Mouse (Mus musculus): ENCODE data around the gene Uqcr11. TPM values are rescaled to one million over a fixed set of nuclear protein-coding genes. Genes with fewer than 3 reads are reported as not detected.

Gene Uqcr11
- polyA plus RNA-seq, 1 experiment from 2014 or later, result 1,492 TPM

DNA sequence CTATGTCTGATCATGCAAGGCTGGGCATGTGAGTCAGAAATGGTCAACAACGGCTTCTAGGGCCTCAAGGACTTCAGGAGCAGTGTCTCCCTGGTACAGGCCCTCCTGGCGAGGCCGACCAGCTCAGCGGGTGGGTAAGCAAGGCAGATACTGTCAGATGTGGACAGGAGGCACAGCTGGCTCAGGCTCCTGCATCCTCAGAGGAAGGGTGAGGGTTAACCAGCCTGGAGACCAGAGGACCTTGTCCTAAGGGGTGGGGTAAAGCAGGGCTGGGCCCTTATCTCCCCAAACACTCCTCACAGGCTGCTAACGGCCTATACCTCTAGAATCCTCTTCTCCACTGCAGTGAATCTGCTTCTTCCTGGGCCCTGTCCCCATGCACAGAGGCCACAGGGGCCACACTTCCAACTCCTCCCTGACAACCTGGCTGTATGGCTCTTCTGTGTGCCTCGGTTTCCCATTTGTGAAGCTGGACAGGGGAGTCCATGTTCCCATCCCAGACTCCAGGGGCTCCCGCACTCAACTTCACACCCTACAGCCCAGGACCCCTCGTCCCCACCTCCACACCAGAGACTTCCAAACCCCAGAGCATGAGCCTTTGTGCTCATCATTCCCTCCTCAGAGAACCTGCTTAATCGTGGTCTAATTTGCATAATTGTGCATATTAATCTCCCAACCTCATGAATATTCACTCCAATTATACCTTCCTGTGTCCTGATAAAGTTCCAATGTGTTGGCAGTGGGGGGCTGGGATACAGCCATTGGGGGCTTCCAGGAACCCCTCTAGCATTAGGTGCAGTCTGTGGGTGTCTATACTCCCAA is 15.2 kb upstream of the Uqcr11 start:
- peaks cover 5% of the 10 kb centered on the region for H3K9me3 ChIP-seq (replicated peaks; ENCODE audit: control insufficient read depth, low read length)
- no peak overlapping the region for H3K27ac ChIP-seq (ENCODE audit: low read length)
- H3K4me3 ChIP-seq (ENCODE audit: low read length), result no peak overlapping the region
- H3K4me2 ChIP-seq (ENCODE audit: low read depth, low read length), result no peak overlapping the region
- H3K4me1 ChIP-seq (ENCODE audit: control insufficient read depth, insufficient read depth, low read length), result peaks cover 14% of the 10 kb centered on the region
- no peak overlapping the region for H3K9ac ChIP-seq (ENCODE audit: low read length)
- ATAC-seq (replicated peaks; ENCODE audit: extremely low read depth, insufficient read depth, low FRiP score), result no peak
- H3K36me3 ChIP-seq (ENCODE audit: control insufficient read depth, insufficient read depth), result peaks cover 65% of the 10 kb centered on the region
- no peaks in the 10 kb centered on the region for H3K27me3 ChIP-seq (ENCODE audit: control insufficient read depth, insufficient read depth, low read length)
- WGBS, result 86% methylated on average over 9 of the region's 9 CpGs

DNA sequence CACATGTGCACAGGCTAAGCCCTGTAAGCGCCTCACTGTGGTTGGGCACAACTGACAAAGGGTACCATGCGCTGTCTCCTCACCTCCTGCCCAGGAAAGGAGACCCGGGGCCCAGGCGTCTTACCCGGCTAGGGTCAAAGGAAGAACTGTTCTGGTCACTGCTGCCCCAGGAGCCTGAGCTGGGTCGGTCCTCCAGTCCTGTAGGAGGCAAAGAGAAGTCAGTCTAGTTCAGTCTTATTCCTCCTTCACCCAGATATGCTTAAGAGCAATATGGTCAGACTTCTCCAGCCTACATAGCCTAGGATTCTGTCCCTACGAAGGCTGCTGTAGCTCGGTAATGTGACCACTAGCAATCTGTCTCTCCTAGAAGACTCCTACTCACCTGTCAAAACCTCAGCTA is 14.6 kb upstream of the Uqcr11 start:
- no peak overlapping the region for H3K4me2 ChIP-seq (ENCODE audit: low read depth, low read length)

DNA sequence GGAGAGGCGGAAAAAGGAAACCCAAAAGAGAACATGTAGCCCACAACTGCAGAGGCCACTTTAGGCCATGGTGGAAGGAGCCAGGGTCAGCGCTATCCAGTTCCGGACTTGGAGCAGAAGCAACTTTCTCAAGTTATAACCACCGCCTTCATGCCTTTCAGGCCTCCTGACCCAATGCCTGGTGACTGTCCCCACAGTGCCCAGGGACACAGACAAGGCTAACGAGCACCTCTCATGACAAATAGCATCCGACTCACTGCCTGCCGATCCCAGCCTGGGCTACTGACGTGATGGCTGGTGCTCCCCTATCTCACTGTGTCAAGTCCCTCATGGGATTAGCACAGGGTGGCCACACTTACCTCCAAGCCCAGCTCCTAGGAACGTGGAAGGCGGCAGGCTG is 14.1 kb upstream of the Uqcr11 start:
- Histone ChIP-seq H3K4me2 (ENCODE audit: low read depth, low read length) (no peak overlapping the region), H3K4me1 (ENCODE audit: control insufficient read depth, insufficient read depth, low read length) (peaks cover 14% of the 10 kb centered on the region), H3K9me3 (replicated peaks; ENCODE audit: control insufficient read depth, low read length) (peaks cover 5% of the 10 kb centered on the region), H3K9ac (ENCODE audit: low read length) (no peak overlapping the region), H3K27me3 (ENCODE audit: control insufficient read depth, insufficient read depth, low read length) (no peaks in the 10 kb centered on the region), H3K27ac (ENCODE audit: low read length) (no peak overlapping the region), H3K4me3 (ENCODE audit: low read length) (no peak overlapping the region), H3K36me3 (ENCODE audit: control insufficient read depth, insufficient read depth) (peaks cover 65% of the 10 kb centered on the region)
- WGBS, result 94% methylated on average over 10 of the region's 10 CpGs
- ATAC-seq (replicated peaks; ENCODE audit: extremely low read depth, insufficient read depth, low FRiP score), result no peak

More for the DNA sequence above, 14.6 kb upstream of the Uqcr11 start:
- no peak for ATAC-seq (replicated peaks; ENCODE audit: extremely low read depth, insufficient read depth, low FRiP score)
- Histone ChIP-seq H3K9ac (ENCODE audit: low read length) (no peak overlapping the region), H3K36me3 (ENCODE audit: control insufficient read depth, insufficient read depth) (peaks cover 65% of the 10 kb centered on the region), H3K27ac (ENCODE audit: low read length) (no peak overlapping the region), H3K9me3 (replicated peaks; ENCODE audit: control insufficient read depth, low read length) (peaks cover 5% of the 10 kb centered on the region), H3K4me1 (ENCODE audit: control insufficient read depth, insufficient read depth, low read length) (peaks cover 14% of the 10 kb centered on the region), H3K27me3 (ENCODE audit: control insufficient read depth, insufficient read depth, low read length) (no peaks in the 10 kb centered on the region), H3K4me3 (ENCODE audit: low read length) (no peak overlapping the region)
- 89% methylated on average over 8 of the region's 8 CpGs for WGBS

DNA sequence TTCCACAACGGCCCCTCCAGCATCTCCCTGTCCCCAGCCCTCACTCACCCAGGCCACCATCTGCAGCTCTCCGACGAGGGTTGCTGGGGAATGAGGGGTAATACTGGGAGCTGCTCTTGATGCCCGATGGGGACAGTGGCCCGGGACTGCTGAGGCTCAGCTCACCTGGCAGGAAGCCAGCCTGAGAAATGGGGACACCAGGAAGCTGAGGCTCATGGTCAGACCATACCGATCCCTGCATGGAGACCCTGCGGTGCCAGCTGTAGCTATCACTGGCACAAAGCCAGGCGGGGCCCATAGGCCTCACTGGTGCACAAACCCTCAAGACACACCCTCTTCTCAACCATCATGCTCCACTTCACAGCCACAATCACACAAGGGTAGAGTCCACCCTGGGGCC is 12.8 kb upstream of the Uqcr11 start:
- H3K9ac ChIP-seq (ENCODE audit: low read length), result no peak overlapping the region
- no peak overlapping the region for H3K4me3 ChIP-seq (ENCODE audit: low read length)
- H3K4me1 ChIP-seq (ENCODE audit: control insufficient read depth, insufficient read depth, low read length), result peaks cover 14% of the 10 kb centered on the region

DNA sequence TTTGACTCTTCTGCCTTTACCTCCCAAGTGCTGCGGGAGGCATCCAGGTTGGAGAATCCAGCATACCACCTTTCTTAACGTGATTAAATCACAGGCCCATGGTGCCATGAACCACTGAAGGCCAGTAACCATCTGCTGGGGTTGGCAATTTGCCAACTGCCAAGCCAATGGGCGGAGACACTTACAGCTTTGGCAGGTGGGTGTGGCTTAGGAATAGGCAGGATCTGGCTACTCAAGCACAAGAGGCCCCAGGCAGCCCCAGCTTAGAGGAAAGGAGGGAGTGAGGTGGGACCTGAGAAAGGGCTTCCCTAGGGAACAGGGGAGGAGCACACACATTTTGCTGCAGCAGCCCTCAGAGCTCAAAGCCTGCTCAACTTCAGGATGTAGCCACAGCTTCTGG is 11.7 kb upstream of the Uqcr11 start:
- WGBS, result 61% methylated on average over 3 of the region's 3 CpGs
- peaks cover 14% of the 10 kb centered on the region for H3K4me1 ChIP-seq (ENCODE audit: control insufficient read depth, insufficient read depth, low read length)
- no peaks in the 10 kb centered on the region for H3K9me3 ChIP-seq (replicated peaks; ENCODE audit: control insufficient read depth, low read length)
- no peak for ATAC-seq (replicated peaks; ENCODE audit: extremely low read depth, insufficient read depth, low FRiP score)
- H3K4me3 ChIP-seq (ENCODE audit: low read length), result no peak overlapping the region
- H3K27ac ChIP-seq (ENCODE audit: low read length), result no peak overlapping the region
- H3K4me2 ChIP-seq (ENCODE audit: low read depth, low read length), result no peak overlapping the region
- H3K9ac ChIP-seq (ENCODE audit: low read length), result no peak overlapping the region
- peaks cover 62% of the 10 kb centered on the region for H3K36me3 ChIP-seq (ENCODE audit: control insufficient read depth, insufficient read depth)
- no peaks in the 10 kb centered on the region for H3K27me3 ChIP-seq (ENCODE audit: control insufficient read depth, insufficient read depth, low read length)

More for the DNA sequence above, 12.8 kb upstream of the Uqcr11 start:
- no peaks in the 10 kb centered on the region for H3K27me3 ChIP-seq (ENCODE audit: control insufficient read depth, insufficient read depth, low read length)
- H3K9me3 ChIP-seq (replicated peaks; ENCODE audit: control insufficient read depth, low read length), result no peaks in the 10 kb centered on the region
- peaks cover 63% of the 10 kb centered on the region for H3K36me3 ChIP-seq (ENCODE audit: control insufficient read depth, insufficient read depth)
- no peak for ATAC-seq (replicated peaks; ENCODE audit: extremely low read depth, insufficient read depth, low FRiP score)
- 64% methylated on average over 8 of the region's 8 CpGs for WGBS
- H3K27ac ChIP-seq (ENCODE audit: low read length), result no peak overlapping the region
- H3K4me2 ChIP-seq (ENCODE audit: low read depth, low read length), result no peak overlapping the region

DNA sequence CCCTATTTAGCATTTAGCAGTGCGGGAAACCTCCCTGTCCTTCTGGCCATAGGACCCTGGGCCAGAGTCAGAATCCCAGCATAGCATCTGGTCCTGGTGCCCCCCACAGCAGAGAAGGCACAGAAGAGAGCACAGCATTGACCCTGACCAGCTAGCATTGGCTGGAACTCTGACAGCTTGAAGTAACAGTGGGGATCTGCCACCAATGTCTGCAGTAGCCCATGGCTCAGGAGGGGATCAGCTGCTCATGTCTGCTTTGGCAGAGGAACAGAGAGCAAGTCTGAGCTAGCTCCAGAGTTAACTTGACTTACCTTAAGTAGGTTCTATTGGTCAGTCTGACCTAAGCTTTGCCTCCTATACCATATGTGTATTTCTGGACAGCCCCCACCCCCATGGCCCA is 11.2 kb upstream of the Uqcr11 start:
- Histone ChIP-seq H3K9ac (ENCODE audit: low read length) (no peak overlapping the region), H3K4me2 (ENCODE audit: low read depth, low read length) (no peak overlapping the region), H3K27ac (ENCODE audit: low read length) (no peak overlapping the region), H3K27me3 (ENCODE audit: control insufficient read depth, insufficient read depth, low read length) (no peaks in the 10 kb centered on the region), H3K4me3 (ENCODE audit: low read length) (no peak overlapping the region), H3K4me1 (ENCODE audit: control insufficient read depth, insufficient read depth, low read length) (peaks cover 17% of the 10 kb centered on the region), H3K36me3 (ENCODE audit: control insufficient read depth, insufficient read depth) (peaks cover 65% of the 10 kb centered on the region), H3K9me3 (replicated peaks; ENCODE audit: control insufficient read depth, low read length) (no peaks in the 10 kb centered on the region)
- no peak for ATAC-seq (replicated peaks; ENCODE audit: extremely low read depth, insufficient read depth, low FRiP score)
- 96% methylated on average over 1 of the region's 1 CpGs for WGBS

DNA sequence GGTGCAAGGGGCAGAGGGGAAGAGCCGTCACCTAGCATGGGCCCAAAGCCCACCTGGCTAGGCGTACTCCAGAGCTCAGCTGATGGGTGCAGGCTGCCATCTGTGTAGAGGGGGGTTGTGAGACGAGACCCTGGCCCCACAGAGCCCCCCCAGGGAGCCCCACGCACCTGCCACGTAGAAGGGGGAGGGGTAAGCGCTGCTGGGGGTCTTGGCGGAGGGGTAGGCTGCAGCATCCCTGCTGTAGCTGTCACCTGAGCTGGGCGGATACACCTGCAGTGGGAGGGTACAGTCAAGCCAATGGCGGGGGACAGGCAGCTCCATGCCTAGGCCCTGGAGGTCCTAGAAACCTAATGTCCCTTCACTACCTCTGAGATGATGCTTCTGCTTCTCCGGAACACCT is 10.7 kb upstream of the Uqcr11 start:
- H3K36me3 ChIP-seq (ENCODE audit: control insufficient read depth, insufficient read depth), result peaks cover 69% of the 10 kb centered on the region
- no peaks in the 10 kb centered on the region for H3K9me3 ChIP-seq (replicated peaks; ENCODE audit: control insufficient read depth, low read length)
- WGBS, result 93% methylated on average over 10 of the region's 10 CpGs

DNA sequence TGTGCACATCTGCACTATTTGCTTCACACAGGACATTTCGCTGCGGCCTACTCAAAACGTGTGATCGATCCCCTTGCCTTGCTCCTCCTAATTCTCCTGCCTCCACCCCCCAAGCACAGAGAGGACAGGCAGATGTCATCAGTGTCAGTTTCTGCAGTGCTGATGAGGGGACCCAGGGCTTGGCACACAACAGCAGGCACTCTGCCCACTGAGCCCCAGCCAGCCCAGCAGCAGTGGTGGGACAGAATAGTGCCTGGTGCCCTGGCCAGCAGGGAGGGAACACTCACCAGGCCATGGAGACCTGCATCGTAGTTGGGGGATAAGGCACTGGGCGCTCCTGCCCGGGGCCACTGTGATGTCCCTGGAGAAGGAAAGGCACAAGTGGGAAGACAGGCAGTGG is 8.9 kb upstream of the Uqcr11 start:
- Histone ChIP-seq H3K9ac (ENCODE audit: low read length) (no peak overlapping the region), H3K4me2 (ENCODE audit: low read depth, low read length) (no peak overlapping the region), H3K27ac (ENCODE audit: low read length) (no peak overlapping the region), H3K27me3 (ENCODE audit: control insufficient read depth, insufficient read depth, low read length) (no peaks in the 10 kb centered on the region), H3K9me3 (replicated peaks; ENCODE audit: control insufficient read depth, low read length) (no peaks in the 10 kb centered on the region), H3K36me3 (ENCODE audit: control insufficient read depth, insufficient read depth) (peaks cover 70% of the 10 kb centered on the region), H3K4me3 (ENCODE audit: low read length) (no peak overlapping the region), H3K4me1 (ENCODE audit: control insufficient read depth, insufficient read depth, low read length) (peaks cover 18% of the 10 kb centered on the region)
- 90% methylated on average over 7 of the region's 7 CpGs for WGBS
- no peak for ATAC-seq (replicated peaks; ENCODE audit: extremely low read depth, insufficient read depth, low FRiP score)

More for the DNA sequence above, 10.7 kb upstream of the Uqcr11 start:
- Histone ChIP-seq H3K27ac (ENCODE audit: low read length) (no peak overlapping the region), H3K4me2 (ENCODE audit: low read depth, low read length) (no peak overlapping the region), H3K9ac (ENCODE audit: low read length) (no peak overlapping the region), H3K27me3 (ENCODE audit: control insufficient read depth, insufficient read depth, low read length) (no peaks in the 10 kb centered on the region), H3K4me3 (ENCODE audit: low read length) (no peak overlapping the region), H3K4me1 (ENCODE audit: control insufficient read depth, insufficient read depth, low read length) (peaks cover 18% of the 10 kb centered on the region)
- ATAC-seq (replicated peaks; ENCODE audit: extremely low read depth, insufficient read depth, low FRiP score), result no peak

DNA sequence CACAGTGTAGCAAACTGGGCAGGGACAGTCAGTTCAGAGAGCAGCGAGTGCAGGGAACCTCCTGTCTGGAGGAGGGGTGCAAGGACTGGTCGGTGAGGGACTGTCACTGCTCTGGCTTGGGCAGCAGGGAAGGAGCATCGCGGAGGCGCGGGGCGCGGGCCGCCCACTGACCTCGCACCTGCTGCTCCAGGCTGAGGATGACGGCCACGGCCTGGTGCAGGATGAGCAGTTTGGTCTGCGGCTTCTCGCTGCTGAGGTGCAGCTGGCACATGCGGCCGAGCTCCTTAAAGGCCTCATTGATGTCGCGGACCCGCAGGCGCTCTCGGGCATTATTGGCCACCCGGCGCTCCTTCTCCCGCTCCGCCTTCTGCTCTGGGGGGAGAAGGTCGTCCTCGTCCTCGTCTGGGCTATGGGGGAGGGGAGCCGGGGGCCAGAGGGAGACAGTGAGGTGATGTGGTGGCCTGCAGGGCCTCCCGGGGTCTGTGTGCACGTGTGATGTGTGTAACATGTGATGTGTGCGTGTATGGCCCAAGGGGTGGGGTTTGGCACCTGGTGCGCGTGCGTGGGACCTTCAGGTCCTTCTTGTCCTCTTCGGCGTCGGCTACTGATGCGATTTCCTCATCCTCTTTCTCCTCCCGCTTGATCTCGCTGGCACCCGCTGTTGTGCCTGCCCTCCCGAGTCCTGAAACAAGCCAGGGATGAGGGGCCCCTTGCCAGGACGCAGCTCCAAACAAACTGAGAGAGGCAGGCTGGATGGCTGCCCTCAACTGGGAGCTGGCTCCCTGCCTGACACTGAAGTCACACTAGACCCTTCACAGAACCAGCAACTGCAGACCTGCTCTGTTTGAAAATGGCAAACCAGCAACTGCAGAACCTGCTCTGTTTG is 6.3 kb upstream of the Uqcr11 start:
- peak; percentile 43 for ATAC-seq (replicated peaks; ENCODE audit: extremely low read depth, insufficient read depth, low FRiP score)
- no peaks in the 10 kb centered on the region for H3K27me3 ChIP-seq (ENCODE audit: control insufficient read depth, insufficient read depth, low read length)
- no peak overlapping the region for H3K4me3 ChIP-seq (ENCODE audit: low read length)
- no peak overlapping the region for H3K4me2 ChIP-seq (ENCODE audit: low read depth, low read length)
- no peak overlapping the region for H3K9ac ChIP-seq (ENCODE audit: low read length)
- 83% methylated on average over 44 of the region's 44 CpGs for WGBS
- peaks cover 59% of the 10 kb centered on the region for H3K36me3 ChIP-seq (ENCODE audit: control insufficient read depth, insufficient read depth)
- 0 out of 2 replicates have a peak, but pooled peaks cover 4% of the 10 kb centered on the region for H3K4me1 ChIP-seq (ENCODE audit: control insufficient read depth, insufficient read depth, low read length)
- peak overlapping the region; percentile 70 for H3K27ac ChIP-seq (ENCODE audit: low read length)
- no peaks in the 10 kb centered on the region for H3K9me3 ChIP-seq (replicated peaks; ENCODE audit: control insufficient read depth, low read length)

Measured in heart, embryonic 16.5 days (tissue).